Mouse (Mus musculus): ENCODE results near the gene Myo5c. TPM values are rescaled to one million over a fixed set of nuclear protein-coding genes. Genes with fewer than 3 reads are reported as not detected.
A peak's percentile ranks its signal among the peaks of the same experiment; 100 is the strongest.

Myo5c gene
- 10.0 and 10.3 TPM in 2 replicates for polyA plus RNA-seq (2012; rRNA removed)

DNA sequence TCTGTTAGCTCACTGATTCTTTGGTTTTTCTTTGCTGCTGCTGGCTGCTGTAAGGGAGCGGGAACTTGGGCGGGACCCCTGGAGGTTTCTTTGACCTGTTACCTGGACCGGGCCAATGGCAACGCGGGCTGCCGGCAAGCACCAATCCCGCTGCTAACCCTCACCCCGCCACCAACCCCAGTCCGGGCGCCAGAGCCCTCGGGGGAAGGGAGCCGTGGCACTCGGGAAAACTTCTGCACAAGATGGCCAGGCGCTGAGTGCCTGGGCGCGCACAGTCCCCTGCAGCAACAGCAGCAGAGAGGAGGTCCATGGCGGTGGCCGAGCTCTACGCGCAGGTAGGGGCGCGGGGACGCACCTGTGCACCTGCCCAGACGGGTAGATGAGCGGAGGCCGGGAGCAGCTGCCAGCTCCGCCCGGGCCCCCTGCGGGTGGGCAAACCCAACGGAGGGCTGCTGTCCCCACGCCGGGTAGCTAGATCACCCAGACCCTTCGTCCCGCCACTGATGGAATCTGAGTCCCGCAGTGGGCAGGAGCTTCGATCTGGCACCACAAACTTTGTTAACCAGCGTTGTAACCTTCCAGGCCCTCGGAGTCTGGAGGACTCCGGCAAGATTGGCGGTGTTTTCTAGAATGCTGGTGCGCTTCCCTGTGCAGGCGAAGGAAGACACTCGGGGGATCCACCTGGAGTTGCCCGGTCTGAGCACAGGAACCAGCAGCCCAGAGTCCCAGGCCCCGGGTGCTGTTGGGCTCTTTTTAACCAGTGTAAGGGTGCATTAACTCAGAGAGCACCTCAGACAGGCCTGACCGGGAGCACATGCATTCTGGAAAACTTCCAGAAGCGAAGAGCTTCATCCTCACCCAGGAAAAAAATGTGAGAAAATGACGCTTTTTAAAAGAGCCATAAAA is at the start of gene Myo5c:
Gene Myo5c (plus strand): TSS at position 180 of the 906 bp plus-strand sequence.
- peak; percentile 42 for DNase-seq (ENCODE audit: low spot score)

DNA sequence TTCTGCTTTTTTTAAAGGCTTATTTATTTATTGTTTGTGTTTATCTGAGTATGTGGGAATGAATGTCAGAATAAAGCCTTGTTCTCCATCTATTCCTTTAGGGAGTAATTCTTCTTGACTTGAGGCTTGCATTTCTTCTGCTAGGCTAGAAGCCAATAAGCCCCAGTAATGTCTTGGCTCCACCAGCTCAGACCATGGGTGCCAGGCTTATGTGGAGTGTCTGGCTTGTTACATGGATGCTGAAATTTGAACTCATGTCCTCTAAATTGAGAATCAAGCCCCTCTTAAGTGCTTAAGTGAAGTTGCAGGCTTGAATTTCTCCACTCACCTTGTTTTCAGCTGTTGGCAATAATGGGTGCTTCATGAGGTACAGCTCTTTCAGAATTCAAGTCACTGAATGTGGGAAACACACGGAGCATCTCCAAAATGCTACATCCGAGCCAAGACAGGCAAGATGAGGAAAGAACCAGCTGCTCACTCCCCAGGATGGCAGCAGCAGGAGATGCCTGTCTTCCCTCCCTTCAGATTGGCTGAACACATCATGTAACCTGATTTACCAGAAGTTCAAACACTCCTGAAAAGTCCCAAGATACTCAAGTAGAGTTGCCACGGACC is 44.1 kb upstream of the Myo5c start:
- no peak for DNase-seq (ENCODE audit: low spot score)

DNA sequence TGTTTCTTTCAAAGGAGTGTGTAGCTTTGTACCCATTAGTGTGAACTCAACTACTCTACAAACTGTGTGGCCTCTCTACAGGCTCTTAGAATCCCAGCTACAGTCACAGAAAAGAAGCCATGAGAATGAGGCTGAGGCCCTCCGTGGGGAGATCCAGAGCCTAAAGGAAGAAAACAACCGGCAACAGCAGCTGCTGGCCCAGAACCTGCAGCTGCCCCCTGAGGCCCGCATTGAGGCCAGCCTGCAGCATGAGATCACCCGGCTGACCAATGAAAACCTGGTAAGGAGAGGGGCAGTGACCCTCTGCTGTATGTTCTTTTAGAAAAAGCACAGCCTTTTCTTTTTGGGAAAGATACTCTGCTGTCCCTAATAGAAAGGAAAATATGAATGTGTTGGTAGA is 38.0 kb upstream of the Myo5c start:
- DNase-seq (ENCODE audit: low spot score), result no peak

DNA sequence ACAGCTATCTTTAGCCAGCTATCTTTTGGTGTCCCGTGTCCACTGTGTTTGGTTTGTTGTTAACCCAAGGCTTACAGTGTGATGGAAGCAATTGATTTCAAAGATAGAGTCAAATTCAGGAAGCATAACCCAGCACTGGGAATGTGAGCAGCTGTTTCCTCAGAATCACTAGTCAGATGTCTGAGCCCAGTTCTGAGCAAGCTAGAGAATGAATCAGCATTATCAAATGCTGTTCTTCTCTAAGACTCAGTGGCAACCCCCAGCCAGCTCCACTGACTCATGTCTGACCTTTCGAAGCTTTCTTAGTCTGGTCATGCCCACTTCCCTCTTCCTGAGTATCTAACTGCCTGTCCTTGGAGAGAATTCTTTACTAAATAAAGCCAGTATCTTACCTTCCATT is 35.5 kb upstream of the Myo5c start:
- DNase-seq (ENCODE audit: low spot score), result no peak

DNA sequence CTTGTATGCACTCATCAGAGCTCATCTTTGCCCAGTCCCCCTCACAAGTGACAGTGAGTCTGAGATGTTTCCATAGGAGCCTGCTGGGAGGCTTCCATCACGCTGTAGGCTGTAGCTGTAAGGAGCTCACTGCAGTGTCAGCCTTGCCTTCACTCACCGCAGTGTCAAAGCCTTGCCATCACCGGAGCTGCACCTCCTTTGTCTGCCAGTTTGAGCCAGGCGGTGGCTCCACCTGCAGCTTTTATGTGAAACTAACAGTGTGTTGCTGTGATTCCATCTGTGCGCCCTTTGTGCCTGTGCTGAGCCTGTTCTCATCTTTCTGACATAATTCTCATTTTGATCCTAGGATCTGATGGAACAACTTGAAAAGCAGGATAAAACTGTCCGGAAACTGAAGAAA is 34.5 kb upstream of the Myo5c start:
- DNase-seq (ENCODE audit: low spot score), result peak; percentile 21

DNA sequence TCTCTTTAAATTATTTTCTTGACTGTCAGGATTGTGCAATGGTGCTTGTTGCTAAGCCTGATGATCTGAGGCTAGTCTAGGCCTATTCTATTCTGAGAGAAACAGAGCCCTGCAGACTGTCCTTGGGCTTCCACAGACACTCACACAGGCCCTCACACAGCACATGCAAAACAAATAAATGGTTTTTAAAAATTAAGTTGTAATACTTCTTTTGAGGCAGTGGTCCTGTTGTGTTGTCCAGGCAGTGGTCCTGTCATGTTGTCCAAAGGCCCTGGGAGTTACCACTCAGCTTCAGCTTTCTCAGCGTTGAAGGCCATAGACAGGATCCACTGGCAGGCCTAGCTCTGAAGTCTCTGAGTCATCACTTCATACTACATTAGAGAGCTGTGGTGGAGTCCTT is 30.3 kb upstream of the Myo5c start:
- no peak for DNase-seq (ENCODE audit: low spot score)

DNA sequence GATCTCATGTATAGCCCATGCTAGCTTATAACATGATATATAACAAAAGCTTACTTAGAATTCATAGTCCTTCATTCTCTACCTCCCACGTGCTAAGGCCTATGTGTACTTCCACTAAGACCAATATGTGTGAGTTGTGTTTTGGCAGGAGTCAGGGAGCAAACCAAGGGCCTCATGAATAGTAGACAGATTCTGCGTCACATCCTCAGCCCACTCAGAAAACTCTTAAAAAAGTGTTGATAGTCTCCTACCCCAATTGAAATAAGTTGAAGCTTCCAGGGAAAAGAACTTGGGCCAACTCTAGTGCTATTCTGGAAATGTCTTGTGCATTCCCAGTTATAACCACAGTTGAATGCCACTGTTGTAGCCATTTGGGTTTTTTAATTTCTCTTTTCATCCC is 29.8 kb upstream of the Myo5c start:
- no peak for DNase-seq (ENCODE audit: low spot score)

DNA sequence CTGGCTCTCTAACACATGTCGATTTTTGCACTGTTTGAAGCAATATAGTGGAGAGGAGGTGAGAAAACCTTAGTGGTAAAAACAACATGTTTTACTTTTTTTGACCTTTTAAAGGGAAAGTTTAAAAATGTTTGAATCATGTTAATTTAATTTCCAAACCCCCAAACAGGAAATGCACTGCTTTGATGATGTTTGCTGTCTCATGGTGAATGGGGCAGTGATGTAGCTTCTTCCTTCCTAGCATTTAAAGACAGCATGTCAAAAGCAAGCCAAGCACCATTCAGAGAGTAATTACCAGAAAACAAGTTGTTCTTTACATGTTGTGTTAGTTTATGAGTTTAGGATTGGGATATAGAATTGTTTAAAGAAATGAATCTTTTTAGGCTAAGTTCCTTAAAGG is 22.6 kb upstream of the Myo5c start:
- DNase-seq (ENCODE audit: low spot score), result no peak

DNA sequence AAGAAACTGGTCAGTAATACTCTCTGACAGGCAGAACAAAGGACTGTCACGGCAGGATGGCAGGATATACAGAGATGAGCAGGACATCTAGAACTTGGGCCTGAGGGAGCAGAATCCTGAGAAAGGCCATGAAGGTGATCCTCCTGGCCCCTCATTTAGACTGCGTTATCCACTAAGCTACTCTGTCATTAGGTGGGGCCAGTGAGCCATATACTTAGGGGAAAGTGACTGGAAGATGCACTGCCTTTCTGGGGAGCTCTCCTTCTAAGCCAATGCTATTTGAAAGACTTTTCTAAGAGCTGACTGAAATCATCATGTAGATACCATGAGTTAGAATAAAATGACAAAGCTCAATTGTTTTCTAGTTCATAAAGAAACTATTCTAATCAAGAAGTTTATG is 21.6 kb upstream of the Myo5c start:
- no peak for DNase-seq (ENCODE audit: low spot score)

DNA sequence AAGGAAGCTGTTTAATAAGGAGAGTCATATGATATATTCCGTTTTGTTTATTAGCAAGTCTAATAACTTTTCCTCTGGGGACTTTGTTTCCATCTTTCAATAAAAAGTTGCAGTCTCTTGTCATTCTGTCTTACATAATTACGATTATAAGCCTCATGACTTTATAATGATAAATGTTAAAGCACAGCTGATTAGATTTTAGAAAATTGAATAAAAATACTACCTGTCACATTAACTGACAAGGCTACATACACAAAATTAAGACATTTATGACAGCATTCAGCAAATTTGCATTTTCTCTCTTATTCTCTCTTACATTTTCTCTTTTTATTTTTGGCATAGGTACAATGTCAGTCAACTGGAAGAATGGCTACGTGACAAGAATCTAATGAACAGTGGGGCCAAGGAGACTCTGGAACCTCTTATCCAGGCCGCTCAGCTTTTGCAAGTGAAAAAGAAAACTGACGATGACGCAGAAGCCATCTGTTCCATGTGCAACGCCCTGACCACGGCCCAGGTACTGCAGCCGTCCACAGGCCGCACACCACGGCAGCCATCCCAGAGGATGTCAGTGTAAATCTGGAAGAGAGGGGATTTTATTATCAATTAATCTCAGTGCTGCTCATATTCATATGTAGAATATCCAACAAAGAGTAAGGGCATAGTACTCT is 16.9 kb upstream of the Myo5c start:
- no peak for DNase-seq (ENCODE audit: low spot score)

DNA sequence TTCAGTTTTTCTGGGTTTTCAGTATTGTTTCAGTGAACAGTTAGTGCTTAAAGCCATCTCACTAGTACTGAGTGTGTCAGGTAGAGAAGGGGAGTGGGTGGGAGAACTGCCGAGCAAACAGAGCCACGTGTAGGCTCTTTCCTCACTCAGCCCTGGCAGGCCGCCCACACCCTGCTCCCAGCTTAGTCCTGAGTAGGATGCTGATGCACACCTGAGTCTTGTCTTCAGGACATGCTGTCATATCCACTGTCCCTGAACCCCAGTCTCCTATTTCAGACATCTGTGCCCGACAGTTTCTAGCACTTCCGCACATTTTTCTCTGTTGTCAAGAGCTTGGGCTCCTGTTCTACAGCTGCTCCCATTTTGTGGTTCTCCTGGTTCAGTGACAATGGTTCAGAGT is 11.9 kb upstream of the Myo5c start:
- no peak for DNase-seq (ENCODE audit: low spot score)

DNA sequence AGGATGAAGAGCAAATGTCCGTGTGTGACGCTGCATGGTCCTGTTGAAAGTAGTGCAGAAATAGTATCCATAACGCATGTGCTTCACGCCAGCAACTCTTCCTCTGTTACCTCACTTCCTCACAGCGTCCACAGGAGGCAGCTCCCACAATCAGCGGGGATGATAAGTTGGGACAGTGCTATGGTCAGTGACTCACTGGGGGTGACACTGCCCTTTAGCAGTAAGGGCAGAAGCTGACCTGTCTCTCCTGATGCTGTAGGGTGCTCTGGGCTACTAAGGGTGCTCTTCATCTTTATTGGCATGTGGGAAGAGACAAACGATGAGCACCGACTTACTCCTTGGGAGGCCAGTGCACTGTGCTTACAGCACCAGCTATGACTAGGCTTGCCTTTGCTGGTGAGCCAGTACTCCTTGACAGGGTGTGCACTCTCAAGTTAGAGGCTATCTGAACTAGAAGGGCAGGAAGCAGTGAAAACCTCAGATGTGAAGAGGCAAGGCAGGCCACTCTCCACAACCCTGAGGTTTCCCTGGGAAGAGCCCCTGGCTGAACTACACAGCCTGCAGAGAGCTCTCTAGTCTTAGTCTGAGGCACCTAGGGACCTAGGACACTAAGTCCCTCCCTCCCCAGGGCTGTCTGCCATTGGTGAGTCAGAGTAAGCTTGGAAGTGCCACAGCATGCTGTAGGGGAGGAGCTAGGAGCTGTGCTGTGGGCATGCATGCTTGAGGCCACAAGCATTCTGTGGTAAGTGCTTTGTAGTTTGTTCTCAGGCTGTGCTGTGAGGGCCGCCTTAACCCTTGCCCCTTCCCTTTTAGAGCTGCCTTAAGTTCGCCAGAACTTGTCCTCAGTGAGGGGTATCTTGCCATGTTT is 10.2 kb upstream of the Myo5c start:
- no peak for DNase-seq (ENCODE audit: low spot score)

DNA sequence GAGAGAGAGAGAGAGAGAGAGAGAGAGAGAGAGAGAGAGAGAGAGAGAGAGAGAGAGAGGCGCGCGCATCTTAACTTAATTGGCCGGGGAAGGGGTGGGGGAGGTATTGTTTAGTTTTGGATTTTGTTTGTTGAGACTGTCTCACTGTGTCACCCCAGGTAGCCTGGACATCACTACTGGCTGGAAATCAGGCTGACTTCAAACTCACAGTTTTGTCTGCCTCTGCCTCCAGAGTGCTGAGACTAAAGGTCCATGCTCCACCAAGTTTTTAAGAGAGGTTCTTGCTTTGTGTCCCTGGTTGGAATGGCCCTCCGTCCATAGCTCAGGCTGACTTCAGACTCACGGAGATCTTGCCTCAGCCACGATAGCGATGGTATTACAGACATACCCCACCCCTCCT is 1.0 kb downstream of the Myo5c start:
- DNase-seq (ENCODE audit: low spot score), result no peak

DNA sequence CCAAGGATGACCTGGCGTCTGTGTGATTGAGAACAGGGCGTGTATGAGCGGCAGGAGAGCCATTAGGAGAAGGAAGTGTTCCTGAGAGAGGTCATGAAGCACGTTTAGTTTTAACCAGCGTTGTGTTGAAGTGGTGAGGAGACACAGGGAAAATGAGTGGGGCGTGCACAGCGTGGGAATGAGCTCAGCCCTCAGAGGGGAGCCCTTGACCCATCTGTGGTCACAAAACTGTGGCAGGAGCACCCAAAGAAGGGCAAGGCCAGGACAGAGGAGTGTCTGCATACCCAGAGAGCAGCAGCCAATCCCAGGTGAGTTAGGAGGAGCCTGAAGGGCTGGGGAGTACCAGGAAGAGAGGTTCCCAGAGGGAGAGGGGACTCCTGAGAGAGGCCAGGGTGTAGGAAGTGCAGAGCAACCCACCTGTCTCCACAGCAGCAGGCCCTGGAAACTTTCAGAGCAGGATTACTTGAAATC is 2.5 kb downstream of the Myo5c start:
- DNase-seq (ENCODE audit: low spot score), result no peak

DNA sequence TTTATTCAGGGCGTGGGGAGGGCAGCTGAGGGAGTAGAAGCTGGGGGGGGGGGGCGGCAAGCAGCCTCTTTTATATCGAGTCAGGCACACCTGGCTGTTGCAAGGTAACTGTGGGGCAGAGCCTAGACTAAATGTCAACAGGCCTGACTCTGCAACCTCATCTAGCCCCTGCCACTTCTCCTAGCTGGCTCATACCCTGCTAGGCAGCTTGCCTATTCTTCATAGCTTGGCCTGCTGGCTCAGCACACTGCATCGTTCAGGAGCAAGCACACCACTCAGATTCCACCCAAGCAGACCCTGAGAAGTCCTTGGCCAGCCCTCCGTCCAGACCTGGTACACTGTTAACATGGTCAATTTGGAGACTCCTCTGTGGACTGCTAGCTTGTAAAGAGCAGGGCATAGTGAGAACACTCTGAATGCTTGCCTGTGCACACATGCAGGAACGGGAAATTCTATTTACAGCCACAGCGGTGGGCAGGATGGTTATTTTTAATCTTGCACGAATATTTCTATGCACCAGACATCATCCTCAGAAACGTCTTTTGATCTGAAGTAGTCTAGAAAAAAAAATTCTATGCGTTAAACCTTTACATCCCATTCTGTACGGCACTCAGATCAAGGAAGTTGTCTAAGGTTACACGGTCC is 3.3 kb downstream of the Myo5c start:
- DNase-seq (ENCODE audit: low spot score), result no peak

DNA sequence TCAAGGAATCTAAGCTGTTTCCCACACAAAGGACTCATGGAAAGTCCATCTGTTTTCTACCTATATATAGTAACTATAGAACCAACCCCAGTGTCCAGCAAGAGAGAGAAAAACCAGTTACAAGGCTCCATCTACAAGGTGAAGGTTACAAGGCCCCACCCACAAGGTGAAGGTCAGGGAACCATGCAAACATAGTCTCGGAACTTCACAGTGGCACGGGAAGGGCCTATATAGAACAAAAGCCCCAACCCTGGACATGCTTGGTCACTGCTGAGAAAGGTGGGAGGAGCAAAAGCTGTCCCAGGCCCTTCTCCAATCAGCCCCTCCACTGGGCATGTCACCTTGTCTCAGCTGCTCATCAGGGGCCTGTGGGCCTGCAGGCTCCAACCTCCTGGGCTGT is 3.9 kb downstream of the Myo5c start:
- DNase-seq (ENCODE audit: low spot score), result no peak

DNA sequence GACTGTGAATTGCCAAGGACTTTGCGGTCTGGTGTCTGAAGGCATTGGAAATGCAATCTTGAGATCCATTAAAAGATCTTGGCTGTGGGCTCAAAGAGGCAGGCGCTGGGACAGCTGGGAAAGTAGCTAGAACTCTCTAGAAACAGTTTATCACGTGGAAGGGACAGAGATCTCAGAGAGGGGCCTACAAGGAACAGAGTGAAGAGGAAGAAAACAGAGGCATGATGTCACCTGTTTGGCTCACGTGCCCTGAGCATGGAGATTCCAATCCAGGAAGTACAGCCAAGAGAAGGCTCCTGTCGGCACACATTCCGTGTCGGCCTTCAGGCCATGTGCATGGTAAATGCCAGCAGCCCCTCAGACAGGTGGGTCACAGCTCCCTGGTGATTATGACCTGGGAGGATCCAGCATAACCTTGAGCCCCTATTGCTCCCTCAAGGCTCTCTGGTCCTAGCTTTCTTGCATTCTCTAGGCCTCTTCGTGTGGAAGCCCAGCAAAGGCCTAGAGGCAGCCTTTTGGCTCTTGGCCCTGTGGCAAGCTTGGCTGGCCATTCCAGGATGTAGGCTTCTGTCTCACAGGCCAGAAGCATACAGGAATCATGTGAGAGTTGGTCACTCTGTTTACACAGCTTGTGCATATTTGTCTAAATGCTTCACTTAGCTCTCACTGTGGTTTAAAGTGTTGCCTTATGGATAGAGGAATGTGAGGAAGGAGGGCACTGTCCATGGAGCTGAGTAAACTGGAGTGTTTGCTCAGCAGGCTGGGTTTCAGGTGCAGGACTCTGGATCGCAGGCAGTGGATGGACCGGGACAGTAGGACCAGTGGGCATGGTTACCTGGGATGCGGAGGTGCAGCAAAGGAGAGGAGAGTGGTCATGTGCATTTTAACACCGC is 4.8 kb downstream of the Myo5c start:
- DNase-seq (ENCODE audit: low spot score), result no peak

DNA sequence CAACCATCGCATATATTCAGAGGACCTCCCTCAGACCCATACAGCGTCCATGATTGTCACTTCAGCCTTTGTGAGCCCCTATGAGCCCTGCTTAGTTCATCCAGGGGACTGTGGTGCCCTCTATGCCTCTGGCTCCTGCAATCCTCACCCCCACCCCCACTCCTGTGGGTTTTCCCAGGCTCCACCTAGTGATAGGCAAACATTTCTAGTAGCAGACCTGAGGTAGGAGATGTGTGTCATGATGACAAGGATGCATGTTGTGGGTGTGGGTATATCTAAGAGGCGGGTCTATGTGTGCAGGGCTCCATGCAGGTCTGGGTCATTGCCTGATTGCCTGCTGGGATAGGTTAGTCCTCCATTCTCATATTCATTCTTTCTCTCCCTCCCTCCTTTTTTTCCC is 6.4 kb downstream of the Myo5c start:
- no peak for DNase-seq (ENCODE audit: low spot score)

DNA sequence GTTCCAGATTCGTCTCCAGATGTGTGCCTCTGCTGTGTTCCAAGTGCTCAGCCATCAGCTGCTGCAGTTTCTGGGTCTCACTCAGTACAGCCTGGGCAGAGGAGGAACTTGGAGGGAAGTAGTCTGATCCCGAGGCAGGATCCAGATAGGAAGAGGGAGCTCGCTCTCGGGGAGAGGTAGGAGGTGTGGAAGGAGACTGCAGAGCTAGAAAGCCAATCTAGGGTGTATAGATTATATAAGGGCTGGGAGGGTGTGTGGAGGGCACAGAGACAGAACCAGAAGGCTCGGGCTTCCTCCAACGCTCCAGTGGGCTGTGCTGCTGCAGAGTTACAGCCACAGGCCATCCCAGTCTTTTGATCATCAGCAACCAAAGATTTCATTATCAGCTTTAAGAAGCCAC is 11.2 kb downstream of the Myo5c start:
- no peak for DNase-seq (ENCODE audit: low spot score)

DNA sequence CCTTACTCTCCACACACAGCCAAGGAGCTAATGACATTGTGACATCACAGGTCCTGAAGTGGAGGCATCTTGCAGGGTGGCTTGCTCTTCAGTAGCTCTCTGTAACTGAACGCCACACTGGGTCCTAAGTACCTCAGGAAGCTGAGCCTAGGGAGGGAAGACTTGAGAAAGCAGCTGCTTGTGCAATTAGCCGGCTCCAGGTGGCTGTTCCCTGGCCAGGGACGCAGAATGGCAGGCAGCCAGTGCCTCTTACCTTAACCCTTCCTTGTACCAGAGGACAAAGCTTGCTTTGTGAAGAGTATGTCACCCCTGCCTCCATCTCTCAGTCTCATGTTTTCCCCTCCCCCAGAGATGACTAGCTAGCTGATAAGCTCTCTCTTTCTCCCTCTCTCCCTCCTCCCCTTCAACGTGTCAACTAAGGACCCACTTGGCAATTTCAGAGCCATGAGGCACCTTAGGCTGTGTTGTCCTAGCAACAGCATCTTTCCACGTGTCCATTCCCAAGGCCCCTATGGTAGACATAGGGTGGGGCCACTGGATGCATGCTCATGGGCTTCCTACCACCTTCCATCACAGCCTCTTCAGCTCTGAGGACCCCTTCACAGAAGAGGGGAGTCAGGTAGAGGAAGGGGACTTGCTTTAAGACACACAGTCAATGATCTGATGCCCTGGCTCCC is 12.0 kb downstream of the Myo5c start:
- DNase-seq (ENCODE audit: low spot score), result no peak

All from urinary bladder, adult 2 months (tissue).